ENCODE assay signal across 8 mouse cellular contexts in the genomic region with DNA sequence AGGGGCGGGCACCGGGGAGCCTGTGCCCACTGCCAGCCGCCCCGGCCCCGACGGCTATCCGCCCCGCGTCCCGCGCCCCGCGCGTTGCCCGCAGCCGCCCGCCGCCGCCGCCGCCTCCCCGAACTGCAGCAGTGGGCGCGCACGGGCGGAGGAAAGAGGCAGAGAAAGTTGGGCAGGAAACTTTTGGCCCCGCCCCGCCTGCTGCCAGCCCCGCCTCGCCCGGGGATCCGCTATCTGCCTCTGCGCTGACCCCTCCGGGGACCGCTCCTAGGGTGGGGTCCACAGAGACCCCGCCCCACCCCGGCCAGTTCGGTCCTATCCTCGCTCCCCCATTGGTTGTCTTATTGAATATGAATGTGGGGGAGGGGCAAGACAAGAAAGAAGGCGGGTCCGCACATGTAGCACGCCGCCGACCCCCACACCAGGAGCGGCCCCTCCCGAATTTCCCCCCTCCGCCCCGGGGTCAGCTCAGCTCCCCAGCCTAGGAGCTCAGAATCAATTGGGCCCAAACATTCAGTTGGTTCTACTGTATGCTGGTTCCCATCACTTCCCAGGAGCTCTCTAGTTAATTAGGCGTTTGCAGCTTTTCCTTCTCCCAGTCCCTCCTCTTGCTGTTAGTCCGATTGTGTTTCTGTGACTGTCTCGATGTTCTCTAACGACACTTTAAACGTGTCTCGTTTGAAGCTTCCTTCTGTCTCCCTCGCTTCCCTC. TPM values are rescaled to one million over a fixed set of nuclear protein-coding genes. Genes with fewer than 3 reads are reported as not detected.
DNase-seq lines count a peak whose midpoint lies in the region; ATAC-seq lines count a peak whose summit lies in the region.

A gene (minus strand): TSS at position 125 of the 711 bp plus-strand sequence.

- ATAC-seq in intestine, embryonic 15.5 days = peak; percentile 95
- peak; percentile 75 for ATAC-seq in megakaryocyte-erythroid progenitor cell, adult 5-6 weeks (replicated peaks; ENCODE audit: low FRiP score, low TSS enrichment, poor library complexity, severe bottlenecking)

- no peaks in the 10 kb centered on the region for H3K27me3 ChIP-seq in intestine, embryonic 15.5 days (replicated peaks)

- peak; percentile 72 for DNase-seq in adipocyte (ENCODE audit: low spot score)
- peak; percentile 93 for DNase-seq in embryo, embryonic 10 days (ENCODE audit: low spot score)
- DNase-seq in gastrocnemius, postnatal 4 days (ENCODE audit: low spot score in 2 of 2) = peak; percentile 89 to 94
- DNase-seq in left cerebral cortex, postnatal 14 days (ENCODE audit: low spot score in 2 of 2) = peak; percentile 76 to 79
- DNase-seq in right cerebral cortex, postnatal 36 days (ENCODE audit: low spot score in 2 of 2) = peak; percentile 74 to 75
- peak; percentile 95 for DNase-seq in yolk sac, embryonic 10.5 days (ENCODE audit: low spot score)

- peak within 1 kb of the TSS; percentile 90 for H3K27ac ChIP-seq in intestine, embryonic 15.5 days

- peaks cover 37% of the 10 kb centered on the region for H3K4me1 ChIP-seq in intestine, embryonic 15.5 days (replicated peaks)

- intact Hi-C loops in left cerebral cortex, postnatal 14 days (cut with DNase I) = no loop called here

- H3K4me2 ChIP-seq in intestine, embryonic 15.5 days (replicated peaks) = peak within 1 kb of the TSS; percentile 95

- H3K4me3 ChIP-seq in intestine, embryonic 15.5 days (replicated peaks) = peak within 1 kb of the TSS; percentile 80

- H3K9ac ChIP-seq in intestine, embryonic 15.5 days = peak within 1 kb of the TSS; percentile 79

- WGBS in intestine, embryonic 15.5 days = under 1% methylated on average over 46 of the region's 55 CpGs

- H3K9me3 ChIP-seq in intestine, embryonic 15.5 days = no peaks in the 10 kb centered on the region

- no peaks in the 10 kb centered on the region for H3K36me3 ChIP-seq in intestine, embryonic 15.5 days

RNA-seq across cellular contexts. Expression of the gene that starts here (rescaled TPM):
- total RNA-seq in gastrocnemius, postnatal 4 days (2021) = 10 to 100 TPM; 90.0 to 97.4 TPM
- 20.6 and 21.0 TPM in 2 replicates for polyA plus RNA-seq in intestine, embryonic 15.5 days (2015; fragmentation: Nextera tagmentation; extraction: Ambion mirVana)
- total RNA-seq in left cerebral cortex, postnatal 14 days (2021) = 10 to 100 TPM; 41.9 to 43.9 TPM
- 1.3 and 1.4 TPM in 2 replicates for total RNA-seq in megakaryocyte-erythroid progenitor cell, adult 5-6 weeks (2014; fragmentation: Nextera tagmentation)
- 0.91 and 1.4 TPM in 2 replicates for total RNA-seq in megakaryocyte-erythroid progenitor cell, adult 5-6 weeks (2017)

Comparison
In these comparisons a context has a peak if more than half of its experiments do, and no peak if none do; other contexts are left out.
1. Peak in every context shown above with its lines: DNase-seq, ATAC-seq, H3K4me3 ChIP-seq and H3K27ac ChIP-seq.
2. RNA of the gene that starts here (total RNA-seq): 90.0 to 97.4 TPM in gastrocnemius, postnatal 4 days and 41.9 to 43.9 TPM in left cerebral cortex, postnatal 14 days; 0.91 to 1.4 TPM in megakaryocyte-erythroid progenitor cell, adult 5-6 weeks; every median in the first group is over 10 times any median in the second.